Mouse (Mus musculus) left cerebral cortex, postnatal 14 days (tissue): ENCODE results near the gene Efcab6. TPM values are rescaled to one million over a fixed set of nuclear protein-coding genes. Genes with fewer than 3 reads are reported as not detected.

ENCODE experiments used
- DNase-seq, 2 experiments: peaks; one replicate each; pipeline ENCODE4 v3.0.0; 2021 to 2022; ENCODE audit warnings: low spot score in 2 of 2, mixed read lengths in 1 of 2
- intact Hi-C: fragments of 180-260 bp; cut with DNase I; formaldehyde crosslinking; loops from one replicate; pipeline ENCODE4 v1.15.1; 2025
- total RNA-seq, 2 experiments: library from RNA; stranded (reverse); gene quantifications; 2 replicates each; pipeline ENCODE4 v1.2.3; 2021

The Efcab6 gene
- total RNA-seq, 2 experiments from 2014 or later = 15.6 to 19.8 TPM

GRCm38 (mm10) chr15:83992191-83992590 lies 73.0 kb downstream of the Efcab6 start:
- DNase-seq = peak; percentile 62 to 86
- intact Hi-C loops = no loop called here

- no peak for DNase-seq
- intact Hi-C loops = no loop called here
Measured at GRCm38 (mm10) chr15:83991461-83991860, 73.7 kb downstream of the Efcab6 start.

GRCm38 (mm10) chr15:83989241-83989640 lies 75.9 kb downstream of the Efcab6 start:
- intact Hi-C loops = no loop called here

GRCm38 (mm10) chr15:83988087-83988486 lies 77.1 kb downstream of the Efcab6 start:
- DNase-seq = no peak
- intact Hi-C loops = no loop called here

More at GRCm38 (mm10) chr15:83989241-83989640, 75.9 kb downstream of the Efcab6 start:
- DNase-seq = peak in 1 of 2 experiments; percentile 63

GRCm38 (mm10) chr15:83982186-83982936 lies 82.8 kb downstream of the Efcab6 start:
- intact Hi-C loops = no loop called here
- DNase-seq = no peak

- no peak for DNase-seq
- intact Hi-C loops = no loop called here
Measured at GRCm38 (mm10) chr15:83978865-83979264, 86.3 kb downstream of the Efcab6 start.

GRCm38 (mm10) chr15:83977108-83977507 lies 88.1 kb downstream of the Efcab6 start:
- intact Hi-C loops = no loop called here
- DNase-seq = no peak

GRCm38 (mm10) chr15:83972206-83972605 lies 93.0 kb downstream of the Efcab6 start:
- DNase-seq = no peak

GRCm38 (mm10) chr15:83967802-83968201 lies 97.4 kb downstream of the Efcab6 start:
- intact Hi-C loops = no loop called here

More at GRCm38 (mm10) chr15:83972206-83972605, 93.0 kb downstream of the Efcab6 start:
- intact Hi-C loops = no loop called here

GRCm38 (mm10) chr15:83965126-83965525 lies 100.1 kb downstream of the Efcab6 start:
- intact Hi-C loops = no loop called here
- DNase-seq = no peak

More at GRCm38 (mm10) chr15:83967802-83968201, 97.4 kb downstream of the Efcab6 start:
- no peak for DNase-seq

- intact Hi-C loops = no loop called here
- no peak for DNase-seq
Measured at GRCm38 (mm10) chr15:83958376-83958775, 106.8 kb downstream of the Efcab6 start.

- DNase-seq = no peak
- intact Hi-C loops = no loop called here
Measured at GRCm38 (mm10) chr15:83956996-83957395, 108.2 kb downstream of the Efcab6 start.

GRCm38 (mm10) chr15:83955948-83956707 lies 109.1 kb downstream of the Efcab6 start:
- intact Hi-C loops = no loop called here

GRCm38 (mm10) chr15:83949729-83950491 lies 115.3 kb downstream of the Efcab6 start:
- intact Hi-C loops = no loop called here
- no peak for DNase-seq

More at GRCm38 (mm10) chr15:83955948-83956707, 109.1 kb downstream of the Efcab6 start:
- DNase-seq = no peak

- intact Hi-C loops = no loop called here
- no peak for DNase-seq
Measured at GRCm38 (mm10) chr15:83939703-83940102, 125.5 kb downstream of the Efcab6 start.

- no peak for DNase-seq
- intact Hi-C loops = no loop called here
Measured at GRCm38 (mm10) chr15:83938466-83938865, 126.7 kb downstream of the Efcab6 start.

- intact Hi-C loops = no loop called here
- no peak for DNase-seq
Measured at GRCm38 (mm10) chr15:83936506-83936905, 128.7 kb downstream of the Efcab6 start.

GRCm38 (mm10) chr15:83934816-83935215 lies 130.4 kb downstream of the Efcab6 start:
- DNase-seq = no peak
- intact Hi-C loops = no loop called here

- no peak for DNase-seq
- intact Hi-C loops = no loop called here
Measured at GRCm38 (mm10) chr15:83925338-83925737, 139.8 kb downstream of the Efcab6 start.

GRCm38 (mm10) chr15:83924656-83925055 lies 140.5 kb downstream of the Efcab6 start:
- intact Hi-C loops = no loop called here
- no peak for DNase-seq
